Mouse (Mus musculus) spleen, adult 2 months (tissue): ENCODE results near the gene Zfp367. TPM values are rescaled to one million over a fixed set of nuclear protein-coding genes. Genes with fewer than 3 reads are reported as not detected.

Source experiments
- DNase-seq, 2 experiments: peaks; one replicate each; pipeline versions ENCODE4 v3.0.0 to v3.0.0-alpha.2; 2012 to 2021; ENCODE audit warnings: low spot score in 2 of 2, low read depth in 1 of 2
- H3K27ac ChIP-seq: fragments of 200-500 bp; 2 replicates; pipeline ENCODE4 v1.5.1; 2012; ENCODE audit warnings: low read length, inconsistent platforms; ENCODE audit not compliant: insufficient read depth
- H3K27me3 ChIP-seq: fragments of 200-500 bp; 2 replicates; pipeline ENCODE4 v1.6.1; 2012; ENCODE audit warnings: mild to moderate bottlenecking, moderate library complexity, low read length, inconsistent platforms; ENCODE audit not compliant: control insufficient read depth, insufficient read depth
- H3K36me3 ChIP-seq: fragments of 200-500 bp; 2 replicates; pipeline ENCODE4 v1.6.1; 2012; ENCODE audit warnings: mild to moderate bottlenecking, low read length, inconsistent platforms; ENCODE audit not compliant: control insufficient read depth, insufficient read depth
- H3K4me1 ChIP-seq: fragments of 200-500 bp; 2 replicates; pipeline ENCODE4 v1.6.1; 2011; ENCODE audit warnings: inconsistent platforms; ENCODE audit not compliant: control insufficient read depth, insufficient read depth, insufficient read length
- H3K4me3 ChIP-seq: fragments of 200-500 bp; 2 replicates; pipeline ENCODE4 v1.5.1; 2011; ENCODE audit warnings: mild to moderate bottlenecking, inconsistent platforms; ENCODE audit not compliant: insufficient read depth, insufficient read length; ENCODE audit errors: extremely low read depth
- CTCF ChIP-seq: fragments of 200-500 bp; IDR thresholded peaks from 2 replicates; pipeline ENCODE4 v1.5.1; 2011; ENCODE audit warnings: mild to moderate bottlenecking, inconsistent platforms; ENCODE audit not compliant: insufficient read depth, insufficient read length, insufficient replicate concordance; ENCODE audit errors: extremely low read depth
- POLR2A ChIP-seq: fragments of 200-500 bp; IDR thresholded peaks from 2 replicates; pipeline ENCODE4 v1.6.1; 2011; ENCODE audit warnings: low read depth, low read length, inconsistent platforms
- whole genome bisulfite sequencing: fragments of 180-500 bp; shearing (Covaris S2); methylation state at CpG from one replicate; pipeline ENCODE4 v1.1.7; 2018; 5-methylcytosine and 5-hydroxymethylcytosine counted together
- polyA plus RNA-seq: library from polyadenylated mRNA; depleted of rRNA; stranded (reverse); fragments of >200 nt; gene quantifications from 2 replicates; pipeline ENCODE4 v1.2.3, GENCODE M21; 2012; rRNA removed

Gene Zfp367
- polyA plus RNA-seq, 1 experiment: 5.8 TPM

DNA sequence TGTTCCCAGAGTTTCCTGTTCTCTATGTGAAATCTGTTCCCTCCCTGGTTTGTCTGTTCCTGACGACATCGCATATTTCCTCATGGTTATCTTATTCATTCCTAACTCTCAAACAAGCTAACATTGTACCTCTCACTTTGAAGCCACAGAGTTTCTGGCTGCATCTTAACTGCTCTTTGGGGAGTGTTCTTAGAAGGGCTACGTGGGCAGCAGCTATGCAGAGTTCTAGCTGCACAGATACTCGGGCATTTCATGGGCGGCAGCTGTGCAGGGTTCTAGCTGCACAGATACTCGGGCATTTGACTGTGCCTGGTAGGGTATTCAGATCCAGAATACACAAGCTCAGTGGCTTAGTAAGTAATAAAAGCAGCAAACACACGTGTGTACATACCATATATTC, 64.9 kb downstream of the Zfp367 start:
- Histone ChIP-seq H3K36me3 (no peaks in the 10 kb centered on the region), H3K4me3 (no peak overlapping the region), H3K27me3 (no peaks in the 10 kb centered on the region; the same call in 1 of the 2 replicates), H3K27ac (no peak overlapping the region), H3K4me1 (no peaks in the 10 kb centered on the region)
- no peak for DNase-seq
- no peak for TF ChIP-seq POLR2A
- no peak for TF ChIP-seq CTCF
- WGBS: 82% methylated on average over 7 of the region's 7 CpGs

DNA sequence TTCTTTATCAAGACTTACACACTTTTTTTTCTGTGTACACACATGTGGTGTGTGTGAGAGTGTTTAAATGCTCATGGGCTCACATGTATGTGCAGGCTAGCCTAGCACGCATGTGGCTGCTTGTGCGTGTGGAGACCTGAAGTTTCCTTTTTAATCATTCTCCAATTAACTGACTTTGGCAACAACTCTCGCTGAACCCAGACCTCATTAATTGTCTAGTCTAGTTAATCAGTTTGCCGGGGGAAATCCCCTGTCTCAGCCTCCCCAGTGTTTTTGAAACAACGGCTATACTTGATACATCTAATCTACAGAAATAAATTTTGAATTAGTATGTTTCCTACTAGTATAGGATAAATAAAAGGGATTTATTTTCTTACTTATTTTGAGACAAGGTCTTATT, 67.0 kb downstream of the Zfp367 start:
- Histone ChIP-seq H3K27me3 (no peaks in the 10 kb centered on the region; the same call in 1 of the 2 replicates), H3K4me1 (no peaks in the 10 kb centered on the region), H3K27ac (no peak overlapping the region), H3K36me3 (no peaks in the 10 kb centered on the region), H3K4me3 (no peak overlapping the region)
- no peak for DNase-seq
- WGBS: 88% methylated on average over 5 of the region's 5 CpGs
- TF ChIP-seq CTCF: no peak
- TF ChIP-seq POLR2A: no peak

DNA sequence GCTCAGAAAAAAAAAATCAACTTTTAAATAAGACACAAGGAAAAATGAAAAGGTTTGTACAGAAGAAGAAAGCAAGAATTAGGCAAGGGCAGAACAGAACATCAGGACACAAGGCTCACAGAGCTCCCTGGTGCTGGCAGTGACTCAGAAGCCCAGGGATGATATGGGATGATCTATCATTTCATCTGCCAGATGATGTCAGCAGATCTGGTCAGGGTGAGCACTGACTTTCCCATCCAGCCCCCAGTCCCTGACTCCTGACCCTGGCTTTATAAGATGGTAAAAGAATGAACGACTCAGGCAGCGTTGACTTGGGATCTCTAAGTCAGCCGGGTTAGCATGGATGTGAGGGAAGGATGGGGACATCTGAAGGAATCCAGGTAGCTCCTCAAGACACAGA, 69.7 kb downstream of the Zfp367 start:
- TF ChIP-seq POLR2A (no peak), CTCF (no peak)
- Histone ChIP-seq H3K27ac (no peak overlapping the region), H3K36me3 (no peaks in the 10 kb centered on the region), H3K27me3 (no peaks in the 10 kb centered on the region), H3K4me3 (no peak overlapping the region), H3K4me1 (no peaks in the 10 kb centered on the region)
- WGBS: 85% methylated on average over 3 of the region's 3 CpGs
- no peak for DNase-seq

Other genes starting within 250 kb of the Zfp367 start
- not detected in 2 replicates for gene Hsd17b3, start 64.0 kb downstream of the Zfp367 start, polyA plus RNA-seq
- gene Slc35d2, start 23.8 kb downstream of the Zfp367 start, polyA plus RNA-seq: 4.5 and 6.0 TPM in 2 replicates
- 8.3 and 10.3 TPM in 2 replicates for gene Habp4, start 8.6 kb upstream of the Zfp367 start, polyA plus RNA-seq
- 1.5 and 1.8 TPM in 2 replicates for gene Cdc14b, start 122.1 kb upstream of the Zfp367 start, polyA plus RNA-seq
- 4.7 and 4.9 TPM in 2 replicates for gene Aaed1, start 159.5 kb upstream of the Zfp367 start, polyA plus RNA-seq
- 20.2 and 23.1 TPM in 2 replicates for gene Ctsl, start 217.7 kb upstream of the Zfp367 start, polyA plus RNA-seq